Mouse (Mus musculus) cerebellum, adult (tissue): ENCODE results near the gene Phf14.

Source experiments
- ATAC-seq: cut with Nextera tagmentation; 2 replicates; pipeline ENCODE4 v1.9.2; 2017; ENCODE audit warnings: mild to moderate bottlenecking, moderate library complexity, mixed read lengths; ENCODE audit not compliant: insufficient number of reproducible peaks, low FRiP score, low TSS enrichment

Gene Phf14

GRCm38 (mm10) chr6:12019736-12020135 lies 112.1 kb downstream of the Phf14 start:
- no peak for ATAC-seq

- ATAC-seq = no peak
These were observed 112.5 kb downstream of the Phf14 start for GRCm38 (mm10) chr6:12020156-12020555.

DNA sequence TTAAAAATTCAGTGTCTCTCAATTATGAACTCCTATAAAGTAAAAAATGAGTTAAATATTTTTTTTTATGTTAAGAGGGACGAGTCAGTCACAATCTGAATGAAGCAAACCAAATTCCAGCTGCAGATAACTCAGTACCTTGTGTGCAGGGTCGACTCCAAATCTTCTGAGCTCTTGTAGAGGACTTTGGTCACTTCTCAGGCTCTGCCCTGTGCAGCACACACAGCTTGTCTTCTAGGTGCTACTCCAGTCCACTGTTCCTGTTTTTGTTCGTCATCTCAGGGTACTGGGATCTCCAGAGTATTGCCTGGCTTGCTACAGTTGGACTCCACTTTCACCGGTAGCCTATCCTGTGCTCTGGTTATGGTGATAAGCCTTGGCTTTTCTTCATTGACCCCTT lies 113.1 kb downstream of the Phf14 start:
- no peak for ATAC-seq

- no peak for ATAC-seq
These were observed 113.9 kb downstream of the Phf14 start for GRCm38 (mm10) chr6:12021480-12021879.

- ATAC-seq = no peak
These were observed 115.8 kb downstream of the Phf14 start for GRCm38 (mm10) chr6:12023395-12023794.

GRCm38 (mm10) chr6:12026804-12027537 lies 119.4 kb downstream of the Phf14 start:
- no peak for ATAC-seq

DNA sequence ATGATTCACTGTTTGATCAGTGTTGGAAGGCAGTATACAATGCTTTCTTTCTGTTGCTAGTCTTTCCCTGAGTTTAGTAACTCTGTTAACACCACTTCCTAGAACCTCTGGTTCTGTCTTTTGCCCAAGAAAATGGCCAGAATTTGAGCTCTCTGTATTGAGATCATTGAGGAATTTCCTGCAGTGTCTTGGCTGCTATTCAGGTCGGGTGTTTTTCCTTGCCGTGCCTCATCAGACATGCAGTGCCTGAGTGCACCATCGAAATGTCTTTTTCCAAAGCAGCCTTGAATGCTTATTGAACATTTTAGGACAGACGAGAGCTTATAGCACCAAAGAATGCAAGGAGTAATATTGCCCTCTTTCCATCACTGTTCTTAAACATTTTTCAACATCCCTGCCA lies 127.0 kb downstream of the Phf14 start:
- peak; percentile 45; the same call in 1 of the 2 replicates for ATAC-seq

GRCm38 (mm10) chr6:12038268-12038667 lies 130.7 kb downstream of the Phf14 start:
- no peak for ATAC-seq

GRCm38 (mm10) chr6:12052884-12053283 lies 145.3 kb downstream of the Phf14 start:
- no peak for ATAC-seq

GRCm38 (mm10) chr6:12054149-12054548 lies 146.5 kb downstream of the Phf14 start:
- no peak for ATAC-seq

DNA sequence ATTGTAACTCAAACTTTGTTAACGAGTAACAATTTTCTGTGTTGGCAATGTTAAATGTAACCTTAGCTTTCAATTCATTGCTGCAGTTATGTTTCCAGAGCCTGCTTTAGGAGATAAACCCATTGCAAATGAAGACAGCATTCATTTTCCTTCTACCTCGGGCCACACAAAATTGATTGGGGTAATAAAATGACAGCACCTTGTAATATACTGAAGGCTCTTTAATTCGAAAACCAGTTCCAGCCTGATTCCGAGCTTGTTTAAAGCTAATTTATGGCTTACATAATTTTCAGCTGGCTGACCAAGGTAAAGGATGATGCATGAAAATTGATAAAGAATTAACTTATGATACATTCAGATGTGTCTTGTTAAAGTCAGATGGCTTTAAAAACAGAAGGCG lies 151.1 kb downstream of the Phf14 start:
- no peak for ATAC-seq

GRCm38 (mm10) chr6:12059971-12060370 lies 152.4 kb downstream of the Phf14 start:
- no peak for ATAC-seq

GRCm38 (mm10) chr6:12060452-12061140 lies 153.0 kb downstream of the Phf14 start:
- no peak for ATAC-seq

- ATAC-seq = no peak
These were observed 160.3 kb downstream of the Phf14 start for GRCm38 (mm10) chr6:12067956-12068355.

GRCm38 (mm10) chr6:12069357-12069756 lies 161.7 kb downstream of the Phf14 start:
- ATAC-seq = no peak

- ATAC-seq = no peak
These were observed 167.0 kb downstream of the Phf14 start for GRCm38 (mm10) chr6:12074599-12074998.

DNA sequence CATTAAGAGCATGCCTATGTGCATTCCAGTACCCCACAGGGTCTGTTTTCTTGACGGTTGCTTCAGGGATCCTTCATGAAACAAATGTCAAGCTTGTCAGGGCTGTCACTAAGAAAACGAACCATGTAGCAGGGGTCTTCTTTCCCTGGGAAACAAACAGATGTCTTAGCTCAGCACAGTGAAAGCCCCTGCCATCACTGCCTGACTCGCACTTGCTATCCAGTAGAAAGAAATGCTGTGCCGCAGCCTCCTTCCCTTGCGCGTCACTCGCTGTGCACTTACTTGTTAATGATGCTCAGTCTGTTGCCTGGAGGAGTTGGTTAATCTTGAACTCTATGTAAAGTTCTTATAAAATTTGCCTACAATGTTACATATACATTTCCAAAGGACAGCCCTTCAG lies 169.7 kb downstream of the Phf14 start:
- no peak for ATAC-seq

DNA sequence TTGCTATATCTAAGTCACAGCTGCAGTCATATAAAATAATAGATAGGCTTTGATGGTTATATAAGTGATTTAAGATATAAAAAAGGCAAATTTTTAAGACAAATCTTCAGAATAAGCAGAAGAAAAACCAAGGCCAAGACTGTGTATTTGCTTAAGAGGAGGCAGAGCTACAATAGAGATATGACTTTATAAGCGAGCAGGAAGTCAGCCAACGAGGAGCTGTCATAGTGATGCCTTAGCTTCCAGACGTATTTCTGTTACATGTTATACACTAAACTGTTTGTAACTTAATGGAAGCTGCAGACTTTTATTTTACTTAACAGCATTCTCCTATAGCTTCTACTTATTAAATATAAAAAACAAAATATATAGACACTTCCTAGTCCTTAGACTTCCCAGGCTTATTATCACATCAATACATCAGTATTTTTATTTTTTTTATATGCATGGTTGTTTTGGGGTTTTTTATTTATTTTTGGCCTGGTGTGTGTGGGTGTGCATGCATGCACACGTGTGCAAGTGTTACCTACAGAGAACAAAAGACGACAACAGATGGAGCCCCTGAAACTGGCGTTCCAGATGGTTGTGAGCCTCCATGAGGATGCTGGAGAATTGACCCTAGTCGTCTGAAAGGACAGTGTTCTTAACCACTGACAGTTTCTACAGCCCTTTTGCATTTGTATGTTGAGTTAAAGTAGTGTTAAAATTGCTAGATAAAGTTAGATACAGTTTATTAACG lies 170.4 kb downstream of the Phf14 start:
- ATAC-seq = no peak

DNA sequence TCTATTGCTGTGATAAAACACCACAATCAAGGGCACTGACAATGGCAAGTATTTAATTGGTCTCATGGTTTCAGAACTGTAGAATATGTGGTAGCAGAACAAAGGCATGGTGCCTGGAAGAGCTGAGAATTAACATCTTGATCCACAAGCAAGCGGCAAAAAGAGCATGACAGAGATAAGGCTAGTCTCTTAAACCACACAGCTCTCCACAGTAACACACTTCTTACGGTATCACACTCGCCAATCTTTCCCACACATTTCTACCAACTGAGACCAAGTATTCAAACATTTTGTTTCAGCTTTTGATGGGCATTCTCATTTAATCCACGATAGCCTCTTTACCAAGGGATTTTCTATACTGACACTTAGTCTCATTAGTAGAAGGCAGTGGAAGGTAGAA lies 171.7 kb downstream of the Phf14 start:
- no peak for ATAC-seq

DNA sequence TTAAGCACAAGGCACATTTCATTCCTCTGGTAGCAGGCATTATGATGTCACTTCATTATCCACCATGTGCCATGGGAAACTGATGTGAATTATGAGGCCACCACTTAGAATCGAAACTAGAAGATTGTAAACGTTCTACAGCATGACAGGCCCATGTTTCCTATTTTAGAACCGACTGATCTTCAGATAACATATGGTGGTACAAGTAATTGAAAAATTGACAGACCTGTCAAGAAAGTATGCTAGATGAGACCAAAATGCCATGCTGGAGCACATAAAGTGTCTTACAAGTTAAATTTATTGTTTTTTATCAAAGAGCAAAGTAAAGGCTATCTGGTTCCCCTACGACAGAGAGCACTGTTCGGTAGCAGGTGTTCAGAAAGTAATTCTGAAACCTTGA lies 172.8 kb downstream of the Phf14 start:
- no peak for ATAC-seq

GRCm38 (mm10) chr6:12081722-12082121 lies 174.1 kb downstream of the Phf14 start:
- ATAC-seq = no peak
